Mouse (Mus musculus) embryonic fibroblast, embryonic 13.5 days (primary cell): Measurements from ENCODE around the gene Gipc1.

ENCODE experiments used
- CTCF ChIP-seq: IDR thresholded peaks from 2 replicates; pipeline ENCODE4 v1.5.1; 2011; ENCODE audit warnings: mild to moderate bottlenecking, control low read depth, low read length, moderate library complexity, borderline replicate concordance; ENCODE audit not compliant: insufficient read depth
- POLR2A ChIP-seq: IDR thresholded peaks from 2 replicates; pipeline ENCODE4 v1.6.1; 2011; ENCODE audit warnings: low read depth, mild to moderate bottlenecking, control low read depth, low read length, moderate library complexity

GRCm38 (mm10) chr8:83624739-83625138 lies 27.7 kb upstream of the Gipc1 start:
- TF ChIP-seq POLR2A (no peak), CTCF (peak; percentile 46; the same call in 1 of the 2 replicates)
